Mouse (Mus musculus) heart, embryonic 11.5 days (tissue): ENCODE data around the gene Ero1lb. TPM values are rescaled to one million over a fixed set of nuclear protein-coding genes. Genes with fewer than 3 reads are reported as not detected.
"Not testable (repeated sequence)": the region's sequence is repeated elsewhere in the genome, so short reads cannot be mapped to it uniquely, and the experiment has no call there.

ENCODE experiments used
- ATAC-seq: fragments of 200-750 bp; cut with Nextera tagmentation; replicated peaks from 2 replicates; pipeline ENCODE4 v1.8.0; 2017; ENCODE audit warnings: moderate library complexity; ENCODE audit not compliant: insufficient number of reproducible peaks, low FRiP score, low TSS enrichment
- H3K27ac ChIP-seq: fragments of 300-500 bp; sonication (generic); 2 replicates; pipeline ENCODE4 v1.5.1; 2014; ENCODE audit warnings: mild to moderate bottlenecking, low read depth, low read length
- H3K27me3 ChIP-seq: fragments of 300-500 bp; sonication (generic); 2 replicates; pipeline ENCODE4 v1.6.1; 2014; ENCODE audit warnings: mild to moderate bottlenecking, low read length, mixed read lengths; ENCODE audit not compliant: control insufficient read depth, insufficient read depth
- H3K36me3 ChIP-seq: fragments of 300-500 bp; sonication (generic); 2 replicates; pipeline ENCODE4 v1.6.1; 2014; ENCODE audit warnings: mild to moderate bottlenecking, low read length, moderate library complexity, mixed read lengths; ENCODE audit not compliant: control insufficient read depth, insufficient read depth
- H3K4me1 ChIP-seq: fragments of 300-500 bp; sonication (generic); 2 replicates; pipeline ENCODE4 v1.6.1; 2014; ENCODE audit warnings: low read length; ENCODE audit not compliant: control insufficient read depth, insufficient read depth
- H3K4me2 ChIP-seq: fragments of 300-500 bp; sonication (generic); 2 replicates; pipeline ENCODE4 v1.6.1; 2014; ENCODE audit warnings: mild to moderate bottlenecking, moderate library complexity
- H3K4me3 ChIP-seq: fragments of 300-500 bp; sonication (generic); 2 replicates; pipeline ENCODE4 v1.5.1; 2014; ENCODE audit warnings: low read depth, low read length
- H3K9ac ChIP-seq: fragments of 300-500 bp; sonication (generic); 2 replicates; pipeline ENCODE4 v1.6.1; 2014; ENCODE audit warnings: mild to moderate bottlenecking, low read depth, low read length, moderate library complexity
- H3K9me3 ChIP-seq: fragments of 300-500 bp; sonication (generic); replicated peaks from 2 replicates; pipeline ENCODE4 v1.6.1; 2016; ENCODE audit warnings: low read length; ENCODE audit not compliant: control insufficient read depth
- WGBS: fragments of 180-500 bp; shearing (Covaris S2); extraction: QIAGEN DNeasy Blood & Tissue Kit; methylation state at CpG from one replicate; pipeline ENCODE4 v1.1.7; 2014; ENCODE audit not compliant: insufficient replicate concordance; 5-methylcytosine and 5-hydroxymethylcytosine counted together
- polyA plus RNA-seq: library from polyadenylated mRNA; unstranded; fragments of >200 nt; fragmentation: Nextera tagmentation; extraction: Ambion mirVana; gene quantifications from 2 replicates; pipeline ENCODE4 v1.2.1, GENCODE M21; 2014

The Ero1lb gene
- polyA plus RNA-seq, 1 experiment from 2014 or later: 7.7 TPM

DNA sequence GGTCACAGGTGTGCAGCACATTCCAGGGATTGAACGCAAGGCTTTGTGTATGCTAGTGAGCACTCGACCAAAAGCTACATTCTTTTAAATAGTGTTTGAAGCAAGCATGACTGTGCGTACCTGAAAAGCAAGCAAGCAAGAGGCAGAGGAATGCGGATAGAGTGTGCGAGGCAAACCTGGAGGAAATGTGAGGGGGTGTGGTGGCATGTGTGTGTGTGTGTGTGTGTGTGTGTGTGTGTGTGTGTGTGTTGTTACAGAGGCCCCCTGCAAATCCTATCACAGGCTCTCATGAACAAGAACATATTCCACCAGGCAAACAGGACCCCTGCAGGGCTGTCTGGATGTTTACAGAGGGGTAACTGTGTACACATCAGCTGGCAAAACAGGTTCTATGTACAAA lies 64.6 kb downstream of the Ero1lb start:
- ATAC-seq, H3K4me3 ChIP-seq, H3K27ac ChIP-seq, H3K27me3 ChIP-seq, H3K4me2 ChIP-seq, H3K9ac ChIP-seq, H3K36me3 ChIP-seq, H3K4me1 ChIP-seq, H3K9me3 ChIP-seq: not testable (repeated sequence)
- WGBS: 91% methylated on average over 5 of the region's 5 CpGs

DNA sequence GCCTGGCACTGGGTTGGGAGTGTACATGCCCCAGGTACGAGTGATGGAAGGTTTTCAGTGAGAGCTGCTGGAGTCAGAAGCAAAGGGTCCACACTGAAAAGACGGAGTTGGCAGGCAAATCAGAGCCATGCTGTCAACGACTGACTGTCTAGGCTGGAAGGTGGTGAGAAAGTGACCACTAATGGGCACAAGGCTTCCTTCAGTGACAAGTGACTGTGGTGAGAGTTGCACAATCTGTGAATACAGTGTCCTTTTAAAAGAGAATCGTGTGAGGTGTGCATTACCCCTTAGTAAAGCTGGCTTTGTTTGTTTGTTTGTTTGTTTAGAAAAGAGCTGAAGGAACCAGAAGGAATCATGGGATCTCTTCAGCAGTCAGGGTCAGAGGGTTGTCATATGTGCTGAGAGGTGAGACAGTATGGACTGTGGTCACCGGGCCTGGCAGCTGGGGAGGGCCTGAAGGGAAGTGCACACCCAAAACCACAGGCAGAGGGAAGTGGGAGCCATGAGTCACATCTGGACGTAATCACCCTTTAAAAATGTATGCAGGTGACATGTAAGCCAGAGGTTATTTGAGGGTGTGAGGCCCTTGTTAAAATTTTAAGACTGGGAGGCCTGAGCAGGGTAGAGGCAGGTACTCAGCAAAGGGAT lies 69.4 kb downstream of the Ero1lb start:
- H3K4me3 ChIP-seq, H3K36me3 ChIP-seq, H3K27ac ChIP-seq, H3K9ac ChIP-seq, H3K4me2 ChIP-seq, ATAC-seq, H3K9me3 ChIP-seq, H3K27me3 ChIP-seq, H3K4me1 ChIP-seq: not testable (repeated sequence)
- 63% methylated on average over 1 of the region's 6 CpGs for WGBS

DNA sequence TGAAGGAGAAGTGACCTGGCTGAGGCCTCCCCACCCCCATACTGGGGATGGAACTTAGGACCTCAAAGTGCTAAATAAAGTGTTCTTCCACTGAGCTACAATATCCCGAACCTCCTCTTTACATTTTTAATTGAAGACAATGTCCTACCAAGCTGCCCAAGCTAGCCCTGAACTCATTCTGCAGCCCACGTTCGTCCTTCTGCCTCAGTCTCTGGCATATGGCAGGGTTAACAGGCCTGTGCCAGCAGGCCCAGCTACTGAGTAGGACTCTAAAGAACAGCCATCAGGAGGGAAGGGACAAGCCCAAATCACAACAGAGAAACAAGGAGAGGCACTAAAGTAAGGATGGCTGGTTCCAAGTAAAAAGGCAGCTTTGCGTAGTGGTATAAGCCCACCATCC lies 77.1 kb downstream of the Ero1lb start:
- not testable (repeated sequence) for H3K9me3 ChIP-seq, H3K4me3 ChIP-seq, H3K27ac ChIP-seq, H3K36me3 ChIP-seq, H3K27me3 ChIP-seq, H3K9ac ChIP-seq, ATAC-seq, H3K4me1 ChIP-seq, H3K4me2 ChIP-seq
- WGBS: 83% methylated on average over 3 of the region's 4 CpGs

DNA sequence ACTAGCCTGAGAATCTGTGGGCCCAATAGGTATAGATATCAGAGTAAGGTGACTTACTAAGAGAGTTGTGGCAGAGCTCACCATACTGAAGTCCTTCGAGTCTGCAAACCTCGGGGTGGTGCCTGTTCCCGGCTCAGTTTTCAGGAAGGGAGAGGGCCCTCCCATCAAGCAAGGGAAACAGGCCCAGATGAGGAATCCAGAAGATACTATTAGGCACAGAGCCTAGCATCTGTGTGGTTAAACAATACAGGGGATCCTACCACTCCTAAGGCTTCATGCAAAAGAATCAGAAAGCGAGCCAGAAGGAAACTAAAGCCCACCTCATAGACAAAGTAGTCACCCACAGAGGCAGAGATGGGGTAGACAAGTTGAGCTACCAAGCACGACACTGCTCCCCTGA lies 81.0 kb downstream of the Ero1lb start:
- H3K4me1 ChIP-seq, H3K36me3 ChIP-seq, H3K9ac ChIP-seq, H3K9me3 ChIP-seq, H3K4me2 ChIP-seq, H3K27ac ChIP-seq, H3K4me3 ChIP-seq, H3K27me3 ChIP-seq, ATAC-seq: not testable (repeated sequence)
- 81% methylated on average over 5 of the region's 5 CpGs for WGBS

DNA sequence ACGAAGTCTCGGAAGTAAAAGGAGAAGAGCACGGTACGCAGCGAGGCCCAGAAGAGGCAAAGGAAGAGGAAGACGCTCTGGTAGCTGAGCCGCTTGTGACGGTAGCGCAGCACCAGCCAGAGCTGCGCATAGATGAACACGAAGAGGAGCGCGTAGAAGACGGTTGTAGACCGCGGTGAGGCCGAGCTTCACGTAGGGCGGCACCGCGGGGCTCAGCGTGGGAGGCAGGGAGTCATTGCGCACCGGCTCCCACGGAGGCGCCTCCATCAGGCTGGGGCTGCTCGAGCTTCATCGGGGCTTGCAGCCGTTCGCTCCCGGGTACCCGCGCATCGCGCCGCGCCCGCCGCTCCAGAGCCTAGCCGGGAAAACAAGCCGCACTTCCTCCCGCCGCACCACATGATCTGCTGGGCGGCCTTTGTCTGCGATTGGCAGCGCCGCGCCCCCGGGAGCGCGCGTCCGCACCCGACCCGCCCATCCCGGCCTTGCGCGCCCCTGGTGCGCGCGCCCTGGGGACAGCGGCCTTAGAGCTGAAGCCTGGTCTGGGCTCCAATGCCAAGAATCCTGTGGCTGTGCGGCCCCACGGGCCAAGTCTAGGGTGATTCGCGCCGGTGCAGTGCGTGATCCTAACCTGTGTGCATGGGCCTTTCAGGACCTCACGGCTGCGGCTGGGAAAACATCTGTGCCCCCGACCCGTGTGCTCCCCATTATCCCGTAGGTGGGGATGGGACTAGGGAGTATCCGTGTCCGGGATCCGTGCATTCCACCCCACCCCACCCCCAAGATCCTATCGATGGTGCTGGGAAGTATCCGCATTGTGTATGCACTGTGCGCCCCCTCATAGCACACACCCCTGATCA lies 84.6 kb downstream of the Ero1lb start:
- peak overlapping the region; percentile 56 for H3K4me2 ChIP-seq
- 0 out of 2 replicates have a peak overlapping the region, but pooled peaks have one; percentile 46 for H3K9ac ChIP-seq

DNA sequence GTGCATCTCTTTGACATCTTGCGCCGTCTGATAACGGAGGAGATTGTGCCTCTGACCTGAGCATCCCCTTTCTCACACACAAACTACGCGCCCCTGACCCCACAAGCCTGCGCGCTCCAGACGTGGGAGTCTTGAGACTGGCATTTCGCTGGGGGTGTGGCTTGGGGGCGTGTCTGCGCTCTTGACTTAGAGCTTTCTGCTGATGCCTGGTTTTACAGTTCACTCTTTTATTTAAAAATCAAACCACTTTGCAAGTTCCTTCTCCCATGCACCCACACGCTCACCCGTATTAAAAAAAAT lies 85.2 kb downstream of the Ero1lb start:
- peak; percentile 73 for ATAC-seq
- peak overlapping the region; percentile 56 for H3K4me2 ChIP-seq
- not testable (repeated sequence) for H3K4me1 ChIP-seq, H3K9ac ChIP-seq, H3K36me3 ChIP-seq, H3K27me3 ChIP-seq, H3K27ac ChIP-seq, H3K9me3 ChIP-seq
- H3K4me3 ChIP-seq: peak overlapping the region; percentile 45
- WGBS: under 1% methylated on average over 10 of the region's 13 CpGs

More for the DNA sequence above, 84.6 kb downstream of the Ero1lb start:
- not testable (repeated sequence) for H3K27me3 ChIP-seq, H3K27ac ChIP-seq, H3K4me1 ChIP-seq, H3K9me3 ChIP-seq, H3K36me3 ChIP-seq
- H3K4me3 ChIP-seq: peak overlapping the region; percentile 45
- peak; percentile 81 for ATAC-seq
- under 1% methylated on average over 22 of the region's 79 CpGs for WGBS

Other genes starting within 250 kb of the Ero1lb start
- gene Actn2, start 225.1 kb upstream of the Ero1lb start, polyA plus RNA-seq: 1,008 and 1,229 TPM in 2 replicates
- gene Heatr1, start 170.8 kb upstream of the Ero1lb start, polyA plus RNA-seq: 15.1 and 16.6 TPM in 2 replicates
- 10.2 and 12.7 TPM in 2 replicates for gene Lgals8, start 100.9 kb upstream of the Ero1lb start, polyA plus RNA-seq
- gene Edaradd, start 45.4 kb upstream of the Ero1lb start, polyA plus RNA-seq: 0.59 and 0.72 TPM in 2 replicates
- gene Prl2c3, start 234.2 kb downstream of the Ero1lb start, polyA plus RNA-seq: 0.80 TPM in 1 of 2 replicates, not detected in the other